Mouse (Mus musculus): ENCODE measurements around the gene Cd164l2. TPM values are rescaled to one million over a fixed set of nuclear protein-coding genes. Genes with fewer than 3 reads are reported as not detected.

Cd164l2 gene
- polyA plus RNA-seq, 1 experiment from 2014 or later: 5.2 TPM

GRCm38 (mm10) chr4:133229582-133229981 lies 17.7 kb downstream of the Cd164l2 start:
- peaks cover 5% of the 10 kb centered on the region; the same call in 1 of the 2 replicates for H3K4me1 ChIP-seq
- H3K27ac ChIP-seq: peak overlapping the region; percentile 0; the same call in 1 of the 2 replicates
- H3K27me3 ChIP-seq: no peaks in the 10 kb centered on the region
- H3K36me3 ChIP-seq: no peaks in the 10 kb centered on the region
- H3K9ac ChIP-seq: no peak overlapping the region
- no peaks in the 10 kb centered on the region for H3K9me3 ChIP-seq
- no peak overlapping the region for H3K4me2 ChIP-seq
- WGBS: 41% methylated on average over 8 of the region's 8 CpGs
- ATAC-seq (ENCODE audit: insufficient number of reproducible peaks, low FRiP score, low TSS enrichment, low read depth): peak; percentile 26; the same call in 1 of the 2 replicates
- H3K4me3 ChIP-seq: no peak overlapping the region

- ATAC-seq (ENCODE audit: insufficient number of reproducible peaks, low FRiP score, low TSS enrichment, low read depth): peak; percentile 17; the same call in 1 of the 2 replicates
- H3K36me3 ChIP-seq: no peaks in the 10 kb centered on the region
- 33% methylated on average over 10 of the region's 10 CpGs for WGBS
Observed at GRCm38 (mm10) chr4:133233285-133233976, 21.5 kb downstream of the Cd164l2 start.

GRCm38 (mm10) chr4:133234771-133235170 lies 22.8 kb downstream of the Cd164l2 start:
- no peak overlapping the region for H3K4me2 ChIP-seq
- peaks cover 9% of the 10 kb centered on the region; the same call in 1 of the 2 replicates for H3K27me3 ChIP-seq
- no peak overlapping the region for H3K4me3 ChIP-seq
- H3K27ac ChIP-seq: no peak overlapping the region
- 54% methylated on average over 5 of the region's 5 CpGs for WGBS
- no peak for ATAC-seq (ENCODE audit: insufficient number of reproducible peaks, low FRiP score, low TSS enrichment, low read depth)
- H3K9ac ChIP-seq: no peak overlapping the region
- peaks cover 2% of the 10 kb centered on the region; the same call in 1 of the 2 replicates for H3K4me1 ChIP-seq
- no peaks in the 10 kb centered on the region for H3K9me3 ChIP-seq
- H3K36me3 ChIP-seq: no peaks in the 10 kb centered on the region

More at GRCm38 (mm10) chr4:133233285-133233976, 21.5 kb downstream of the Cd164l2 start:
- Histone ChIP-seq H3K9ac (no peak overlapping the region), H3K4me3 (no peak overlapping the region), H3K4me2 (no peak overlapping the region), H3K4me1 (peaks cover 5% of the 10 kb centered on the region; the same call in 1 of the 2 replicates), H3K27ac (no peak overlapping the region), H3K9me3 (no peaks in the 10 kb centered on the region), H3K27me3 (peaks cover 4% of the 10 kb centered on the region; the same call in 1 of the 2 replicates)

- H3K27me3 ChIP-seq: peaks cover 16% of the 10 kb centered on the region
- no peak overlapping the region for H3K4me3 ChIP-seq
- no peak overlapping the region for H3K4me2 ChIP-seq
- WGBS: 75% methylated on average over 5 of the region's 5 CpGs
- H3K36me3 ChIP-seq: no peaks in the 10 kb centered on the region
- no peak for ATAC-seq (ENCODE audit: insufficient number of reproducible peaks, low FRiP score, low TSS enrichment, low read depth)
- no peak overlapping the region for H3K9ac ChIP-seq
- no peaks in the 10 kb centered on the region for H3K9me3 ChIP-seq
- peaks cover 2% of the 10 kb centered on the region for H3K4me1 ChIP-seq
- no peak overlapping the region for H3K27ac ChIP-seq
Observed at GRCm38 (mm10) chr4:133235415-133235814, 23.5 kb downstream of the Cd164l2 start.

GRCm38 (mm10) chr4:133237911-133238310 lies 26.0 kb downstream of the Cd164l2 start:
- H3K27ac ChIP-seq: no peak overlapping the region
- peaks cover 32% of the 10 kb centered on the region for H3K27me3 ChIP-seq
- no peaks in the 10 kb centered on the region for H3K9me3 ChIP-seq
- H3K4me2 ChIP-seq: no peak overlapping the region
- H3K4me3 ChIP-seq: no peak overlapping the region
- no peak for ATAC-seq (ENCODE audit: insufficient number of reproducible peaks, low FRiP score, low TSS enrichment, low read depth)
- H3K9ac ChIP-seq: no peak overlapping the region
- H3K36me3 ChIP-seq: no peaks in the 10 kb centered on the region
- H3K4me1 ChIP-seq: peaks cover 16% of the 10 kb centered on the region
- 69% methylated on average over 4 of the region's 4 CpGs for WGBS

- Histone ChIP-seq H3K27ac (peak within 1 kb of the TSS; percentile 86), H3K4me3 (peak within 1 kb of the TSS; percentile 67), H3K36me3 (no peaks in the 10 kb centered on the region), H3K9ac (peak within 1 kb of the TSS; percentile 62), H3K27me3 (peaks cover 49% of the 10 kb centered on the region), H3K4me1 (peaks cover 16% of the 10 kb centered on the region), H3K4me2 (peak within 1 kb of the TSS; percentile 95), H3K9me3 (no peaks in the 10 kb centered on the region)
- peak; percentile 11; the same call in 1 of the 2 replicates for ATAC-seq (ENCODE audit: insufficient number of reproducible peaks, low FRiP score, low TSS enrichment, low read depth)
- 12% methylated on average over 16 of the region's 16 CpGs for WGBS
Observed at GRCm38 (mm10) chr4:133240490-133240921, 28.6 kb downstream of the Cd164l2 start, which contains the start of gene Map3k6. Gene Map3k6, plus strand, starts transcription at chr4:133240818.

GRCm38 (mm10) chr4:133240934-133241908 lies 29.3 kb downstream of the Cd164l2 start:
- Histone ChIP-seq H3K27ac (peak overlapping the region; percentile 86), H3K4me1 (peaks cover 16% of the 10 kb centered on the region), H3K9ac (peak overlapping the region; percentile 62), H3K27me3 (peaks cover 48% of the 10 kb centered on the region), H3K4me3 (peak overlapping the region; percentile 67), H3K36me3 (no peaks in the 10 kb centered on the region), H3K9me3 (no peaks in the 10 kb centered on the region), H3K4me2 (peak overlapping the region; percentile 95)
- ATAC-seq (ENCODE audit: insufficient number of reproducible peaks, low FRiP score, low TSS enrichment, low read depth): peak; percentile 90
- under 1% methylated on average over 78 of the region's 78 CpGs for WGBS

GRCm38 (mm10) chr4:133241910-133242309 lies 30.0 kb downstream of the Cd164l2 start:
- no peak for ATAC-seq (ENCODE audit: insufficient number of reproducible peaks, low FRiP score, low TSS enrichment, low read depth)
- Histone ChIP-seq H3K9me3 (no peaks in the 10 kb centered on the region), H3K4me3 (peak overlapping the region; percentile 67), H3K27ac (0 out of 2 replicates have a peak overlapping the region, but pooled peaks have one; percentile 86), H3K27me3 (peaks cover 55% of the 10 kb centered on the region), H3K4me2 (peak overlapping the region; percentile 95), H3K4me1 (peaks cover 18% of the 10 kb centered on the region), H3K36me3 (no peaks in the 10 kb centered on the region), H3K9ac (no peak overlapping the region)
- 34% methylated on average over 11 of the region's 11 CpGs for WGBS

GRCm38 (mm10) chr4:133242710-133243109 lies 30.8 kb downstream of the Cd164l2 start:
- no peak for ATAC-seq (ENCODE audit: insufficient number of reproducible peaks, low FRiP score, low TSS enrichment, low read depth)
- no peak overlapping the region for H3K4me3 ChIP-seq
- peaks cover 63% of the 10 kb centered on the region for H3K27me3 ChIP-seq
- no peak overlapping the region for H3K27ac ChIP-seq
- no peaks in the 10 kb centered on the region for H3K36me3 ChIP-seq
- H3K4me2 ChIP-seq: no peak overlapping the region
- 62% methylated on average over 9 of the region's 9 CpGs for WGBS
- no peak overlapping the region for H3K9ac ChIP-seq
- H3K9me3 ChIP-seq: no peaks in the 10 kb centered on the region
- H3K4me1 ChIP-seq: peaks cover 23% of the 10 kb centered on the region

GRCm38 (mm10) chr4:133243538-133243937 lies 31.6 kb downstream of the Cd164l2 start:
- Histone ChIP-seq H3K4me2 (no peak overlapping the region), H3K27me3 (peaks cover 72% of the 10 kb centered on the region), H3K9ac (no peak overlapping the region), H3K9me3 (no peaks in the 10 kb centered on the region), H3K36me3 (no peaks in the 10 kb centered on the region), H3K4me3 (no peak overlapping the region), H3K27ac (no peak overlapping the region), H3K4me1 (peaks cover 23% of the 10 kb centered on the region)
- ATAC-seq (ENCODE audit: insufficient number of reproducible peaks, low FRiP score, low TSS enrichment, low read depth): no peak
- WGBS: 38% methylated on average over 13 of the region's 13 CpGs

- 79% methylated on average over 1 of the region's 1 CpGs for WGBS
- H3K36me3 ChIP-seq: no peaks in the 10 kb centered on the region
- no peak overlapping the region for H3K4me3 ChIP-seq
- no peak overlapping the region for H3K9ac ChIP-seq
- no peak overlapping the region for H3K27ac ChIP-seq
- no peak overlapping the region for H3K4me2 ChIP-seq
- H3K4me1 ChIP-seq: peaks cover 23% of the 10 kb centered on the region
- ATAC-seq (ENCODE audit: insufficient number of reproducible peaks, low FRiP score, low TSS enrichment, low read depth): no peak
- H3K27me3 ChIP-seq: peaks cover 73% of the 10 kb centered on the region
- no peaks in the 10 kb centered on the region for H3K9me3 ChIP-seq
Observed at GRCm38 (mm10) chr4:133244289-133244688, 32.4 kb downstream of the Cd164l2 start.

All from limb, embryonic 15.5 days (tissue).